Mouse (Mus musculus) thymus, postnatal 10 days (tissue): ENCODE data around the gene Cfap46.

ENCODE experiments used
- DNase-seq, 2 experiments: peaks; one replicate each; pipeline ENCODE4 v3.0.0; 2021; ENCODE audit warnings: low spot score in 2 of 2

The Cfap46 gene

GRCm38 (mm10) chr7:139683706-139684552 lies at the start of gene Cfap46:
Gene Cfap46, minus strand, starts transcription at chr7:139683817.
- DNase-seq = peak; percentile 51 to 61

GRCm38 (mm10) chr7:139731276-139731696 lies 47.7 kb upstream of the Cfap46 start:
- DNase-seq = no peak

GRCm38 (mm10) chr7:139727072-139727471 lies 43.5 kb upstream of the Cfap46 start:
- no peak for DNase-seq

- no peak for DNase-seq
These were observed 42.0 kb upstream of the Cfap46 start for GRCm38 (mm10) chr7:139725641-139726040.

- DNase-seq = no peak
These were observed 40.4 kb upstream of the Cfap46 start for GRCm38 (mm10) chr7:139723986-139724385.

- no peak for DNase-seq
These were observed 37.6 kb upstream of the Cfap46 start for GRCm38 (mm10) chr7:139721196-139721595.

GRCm38 (mm10) chr7:139717781-139718180 lies 34.2 kb upstream of the Cfap46 start:
- DNase-seq = no peak

- DNase-seq = no peak
These were observed 28.2 kb upstream of the Cfap46 start for GRCm38 (mm10) chr7:139711821-139712220.

GRCm38 (mm10) chr7:139706411-139707120 lies 22.9 kb upstream of the Cfap46 start:
- DNase-seq = no peak

- no peak for DNase-seq
These were observed 22.2 kb upstream of the Cfap46 start for GRCm38 (mm10) chr7:139705781-139706180.

GRCm38 (mm10) chr7:139705081-139705480 lies 21.5 kb upstream of the Cfap46 start:
- DNase-seq = no peak

- no peak for DNase-seq
These were observed 20.2 kb upstream of the Cfap46 start for GRCm38 (mm10) chr7:139703826-139704199.

GRCm38 (mm10) chr7:139703146-139703825 lies 19.7 kb upstream of the Cfap46 start:
- DNase-seq = peak; percentile 25 to 81

- no peak for DNase-seq
These were observed 18.2 kb upstream of the Cfap46 start for GRCm38 (mm10) chr7:139701651-139702301.

GRCm38 (mm10) chr7:139692641-139693294 lies 9.2 kb upstream of the Cfap46 start:
- no peak for DNase-seq

GRCm38 (mm10) chr7:139692211-139692610 lies 8.6 kb upstream of the Cfap46 start:
- DNase-seq = no peak

GRCm38 (mm10) chr7:139685336-139685735 lies 1.7 kb upstream of the Cfap46 start:
- DNase-seq = no peak

- peak; percentile 88 to 93 for DNase-seq
These were observed 924 bp upstream of the Cfap46 start for GRCm38 (mm10) chr7:139684553-139684929.

- DNase-seq = no peak
These were observed 1.6 kb downstream of the Cfap46 start for GRCm38 (mm10) chr7:139681921-139682598.

- no peak for DNase-seq
These were observed 7.2 kb downstream of the Cfap46 start for GRCm38 (mm10) chr7:139676433-139676832.

GRCm38 (mm10) chr7:139666871-139667270 lies 16.7 kb downstream of the Cfap46 start:
- no peak for DNase-seq
